Mouse (Mus musculus) CD4-positive, CD25-positive, alpha-beta regulatory T cell (primary cell): Measurements from ENCODE around the gene Olfr564. TPM values are rescaled to one million over a fixed set of nuclear protein-coding genes. Genes with fewer than 3 reads are reported as not detected.

Source experiments
- polyA plus RNA-seq: library from polyadenylated mRNA; unstranded; fragments of 100-300 nt; shearing (Covaris generic); gene quantifications from one replicate; pipeline ENCODE4 v1.2.1, GENCODE M21; 2017

Gene Olfr564
- polyA plus RNA-seq = not detected

DNA sequence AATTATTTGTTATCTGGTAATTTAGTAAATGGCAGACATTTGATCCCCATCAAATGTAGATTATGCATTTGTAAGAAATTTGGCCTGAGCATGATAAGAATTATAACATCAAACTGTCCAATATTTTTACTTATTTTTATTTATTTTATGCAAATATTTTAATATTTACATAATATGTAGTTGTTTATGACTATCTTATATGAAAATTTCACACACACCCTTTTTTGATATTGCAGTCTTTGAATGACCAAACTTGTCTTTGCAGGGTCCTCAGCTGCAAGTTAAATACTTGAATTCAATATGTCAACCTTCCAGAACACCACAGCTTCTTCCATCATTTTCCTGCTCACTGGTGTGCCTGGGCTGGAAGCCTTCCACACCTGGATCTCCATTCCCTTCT is at the start of gene Olfr564:
TSS of gene Olfr564 (plus strand) at position 301 of the 400 bp plus-strand sequence.

DNA sequence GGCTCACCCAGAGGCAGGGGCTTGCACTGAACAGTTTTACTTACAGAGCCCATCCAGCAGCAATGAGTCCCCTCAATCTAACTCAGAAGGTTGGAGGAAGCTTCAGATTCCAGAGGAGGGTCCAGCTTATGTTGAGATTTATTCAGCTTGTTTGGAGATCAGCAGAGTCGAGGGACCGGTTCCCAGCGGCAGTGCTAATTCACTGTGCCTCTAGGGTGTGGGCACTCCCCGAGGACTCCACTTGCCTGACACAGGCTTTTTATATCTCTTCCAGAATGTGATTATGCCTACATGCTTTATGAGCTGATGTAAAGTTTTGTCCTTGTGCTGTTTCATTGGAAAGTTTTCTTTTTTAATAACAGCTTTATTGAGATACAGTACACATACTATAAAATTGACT is 44.0 kb upstream of the Olfr564 start, which contains the start of the genes Olfr560 and Olfr78:
TSS of gene Olfr560 (minus strand) at position 101 of the 400 bp plus-strand sequence.
TSS of gene Olfr78 (minus strand) at position 206 of the 400 bp plus-strand sequence.

DNA sequence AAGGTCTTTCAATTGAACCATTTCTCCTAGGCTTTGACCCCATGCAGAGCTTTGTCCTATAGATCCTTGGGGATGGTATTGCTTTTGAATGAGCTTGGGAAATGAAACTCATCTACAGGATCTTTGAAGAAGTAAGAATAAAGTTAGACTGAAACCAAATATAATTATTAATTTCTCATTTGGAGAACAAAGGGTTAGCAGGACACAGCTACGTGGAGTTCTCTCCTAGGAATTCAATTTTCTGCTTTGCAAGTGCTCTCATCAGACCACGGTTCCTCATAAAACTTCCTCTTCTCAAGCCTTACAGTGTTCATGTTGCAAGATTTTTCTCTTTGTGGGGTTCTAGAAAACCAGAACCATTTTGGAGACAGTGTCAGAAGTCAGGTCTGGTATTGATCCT is 32.4 kb upstream of the Olfr564 start, which contains the start of gene Olfr561:
TSS of gene Olfr561 (plus strand) at position 301 of the 400 bp plus-strand sequence.

Other genes starting within 250 kb of the Olfr564 start
- gene Trim21, start 238.0 kb upstream of the Olfr564 start, polyA plus RNA-seq = 94.3 TPM
- 0.04 TPM for gene Olfr550, start 232.0 kb upstream of the Olfr564 start, polyA plus RNA-seq
- not detected for gene Olfr551, start 211.6 kb upstream of the Olfr564 start, polyA plus RNA-seq
- not detected for gene Olfr552, start 205.7 kb upstream of the Olfr564 start, polyA plus RNA-seq
- gene Olfr553, start 185.3 kb upstream of the Olfr564 start, polyA plus RNA-seq = not detected
- 0.31 TPM for gene Olfr554, start 165.0 kb upstream of the Olfr564 start, polyA plus RNA-seq
- not detected for gene Olfr555, start 144.7 kb upstream of the Olfr564 start, polyA plus RNA-seq
- gene Olfr556, start 138.6 kb upstream of the Olfr564 start, polyA plus RNA-seq = not detected
- 16.9 TPM for gene Trim68, start 116.2 kb upstream of the Olfr564 start, polyA plus RNA-seq
- gene Olfr557, start 107.6 kb upstream of the Olfr564 start, polyA plus RNA-seq = not detected
- not detected for gene Olfr558, start 101.3 kb upstream of the Olfr564 start, polyA plus RNA-seq
- not detected for gene Olfr33, start 84.4 kb upstream of the Olfr564 start, polyA plus RNA-seq
- not detected for gene Olfr559, start 76.0 kb upstream of the Olfr564 start, polyA plus RNA-seq
- not detected for gene Olfr560, start 44.1 kb upstream of the Olfr564 start, polyA plus RNA-seq
- gene Olfr78, start 44.0 kb upstream of the Olfr564 start, polyA plus RNA-seq = not detected
- gene Olfr561, start 32.3 kb upstream of the Olfr564 start, polyA plus RNA-seq = not detected
- not detected for gene Olfr566, start 55.3 kb downstream of the Olfr564 start, polyA plus RNA-seq
- gene Olfr568, start 73.6 kb downstream of the Olfr564 start, polyA plus RNA-seq = 0.25 TPM
- gene Olfr569, start 87.4 kb downstream of the Olfr564 start, polyA plus RNA-seq = not detected
- gene Olfr570, start 91.1 kb downstream of the Olfr564 start, polyA plus RNA-seq = not detected
- not detected for gene Olfr571, start 114.1 kb downstream of the Olfr564 start, polyA plus RNA-seq
- gene Olfr572, start 120.9 kb downstream of the Olfr564 start, polyA plus RNA-seq = not detected
- not detected for gene Olfr573-ps1, start 139.1 kb downstream of the Olfr564 start, polyA plus RNA-seq
- not detected for gene Olfr574, start 145.0 kb downstream of the Olfr564 start, polyA plus RNA-seq
- not detected for gene Olfr575, start 155.3 kb downstream of the Olfr564 start, polyA plus RNA-seq
- gene Olfr576, start 159.2 kb downstream of the Olfr564 start, polyA plus RNA-seq = not detected
- gene Olfr577, start 172.5 kb downstream of the Olfr564 start, polyA plus RNA-seq = not detected
- gene Olfr578, start 185.8 kb downstream of the Olfr564 start, polyA plus RNA-seq = not detected
- gene Olfr582, start 234.5 kb downstream of the Olfr564 start, polyA plus RNA-seq = not detected
- gene Olfr583, start 247.8 kb downstream of the Olfr564 start, polyA plus RNA-seq = not detected